Mouse (Mus musculus): Measurements from ENCODE around the gene Bcat2. TPM values are rescaled to one million over a fixed set of nuclear protein-coding genes. Genes with fewer than 3 reads are reported as not detected.

Gene Bcat2
- polyA plus RNA-seq, 1 experiment from 2014 or later, result 102 TPM

DNA sequence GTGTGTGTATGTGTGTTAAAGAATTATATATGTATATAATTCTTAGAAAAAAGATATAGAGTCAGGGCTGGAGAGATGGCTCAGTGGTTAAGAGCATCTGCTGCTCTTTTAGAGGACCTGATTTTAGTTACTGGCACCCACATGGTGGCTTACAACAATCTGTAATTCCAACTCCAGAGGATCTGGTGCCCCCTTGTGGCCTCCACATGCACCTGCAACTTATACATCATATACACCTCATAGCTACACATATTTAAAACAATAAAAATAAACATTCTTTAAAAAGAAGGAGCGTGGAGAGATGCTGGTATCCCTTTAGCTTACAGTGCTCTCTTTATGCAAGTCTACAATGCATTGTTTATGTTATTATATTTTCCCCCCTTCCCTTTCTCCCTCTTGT, 25.4 kb upstream of the Bcat2 start:
- ATAC-seq (replicated peaks; ENCODE audit: extremely low read depth, insufficient read depth, low FRiP score), result no peak
- Histone ChIP-seq H3K27me3 (ENCODE audit: control insufficient read depth, insufficient read depth, low read length) (no peaks in the 10 kb centered on the region), H3K9me3 (replicated peaks; ENCODE audit: control insufficient read depth, low read length) (no peaks in the 10 kb centered on the region), H3K4me2 (ENCODE audit: low read depth, low read length) (no peak overlapping the region), H3K4me1 (ENCODE audit: control insufficient read depth, insufficient read depth, low read length) (no peaks in the 10 kb centered on the region), H3K9ac (ENCODE audit: low read length) (no peak overlapping the region), H3K4me3 (ENCODE audit: low read length) (no peak overlapping the region), H3K36me3 (ENCODE audit: control insufficient read depth, insufficient read depth) (no peaks in the 10 kb centered on the region), H3K27ac (ENCODE audit: low read length) (no peak overlapping the region)
- WGBS, result 74% methylated on average over 1 of the region's 1 CpGs

DNA sequence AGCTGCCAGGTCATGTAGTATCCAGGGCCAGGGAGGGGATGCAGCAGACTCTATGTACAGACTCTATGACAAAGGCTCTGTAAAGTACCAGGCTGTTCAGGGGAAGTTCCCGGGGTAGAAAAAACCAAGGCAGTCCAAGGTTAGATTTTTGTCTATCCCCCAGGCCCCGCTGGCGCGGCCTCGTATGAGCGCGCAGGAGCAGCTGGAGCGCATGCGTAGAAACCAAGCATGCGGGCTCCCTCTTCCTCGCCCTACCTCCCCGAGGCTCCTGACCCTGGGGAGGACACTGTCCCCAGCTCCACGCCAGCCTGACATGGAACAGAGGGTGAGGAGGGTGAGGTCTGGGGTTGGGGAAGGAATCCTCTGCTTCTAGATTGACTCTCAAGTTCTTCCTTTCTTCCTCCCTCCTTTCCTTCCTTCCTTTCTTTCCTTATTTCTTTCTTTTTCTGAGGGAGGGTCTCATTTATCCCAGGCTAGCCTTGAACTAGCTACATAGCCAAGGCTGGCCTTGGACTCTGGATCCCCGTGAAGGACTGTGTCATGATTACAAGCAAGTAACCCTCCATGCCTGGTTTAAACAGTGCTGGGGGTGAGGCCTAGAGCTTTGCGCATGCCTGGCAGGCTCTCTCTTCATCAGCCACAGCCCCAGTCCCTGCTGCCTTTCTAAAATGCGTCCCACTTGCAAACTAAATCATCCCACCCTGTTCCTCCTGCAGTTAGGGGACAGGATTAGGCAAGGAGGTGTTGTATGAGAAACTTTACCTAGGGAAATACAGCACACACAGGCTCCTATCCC, 20.1 kb upstream of the Bcat2 start:
- H3K36me3 ChIP-seq (ENCODE audit: control insufficient read depth, insufficient read depth), result no peaks in the 10 kb centered on the region
- ATAC-seq (replicated peaks; ENCODE audit: extremely low read depth, insufficient read depth, low FRiP score), result no peak
- no peak overlapping the region for H3K4me3 ChIP-seq (ENCODE audit: low read length)
- no peak overlapping the region for H3K27ac ChIP-seq (ENCODE audit: low read length)
- no peaks in the 10 kb centered on the region for H3K27me3 ChIP-seq (ENCODE audit: control insufficient read depth, insufficient read depth, low read length)
- H3K4me2 ChIP-seq (ENCODE audit: low read depth, low read length), result no peak overlapping the region
- no peaks in the 10 kb centered on the region for H3K9me3 ChIP-seq (replicated peaks; ENCODE audit: control insufficient read depth, low read length)
- WGBS, result 90% methylated on average over 16 of the region's 16 CpGs
- no peak overlapping the region for H3K9ac ChIP-seq (ENCODE audit: low read length)
- no peaks in the 10 kb centered on the region for H3K4me1 ChIP-seq (ENCODE audit: control insufficient read depth, insufficient read depth, low read length)

GRCm38 (mm10) chr7:45550821-45551511, 19.0 kb upstream of the Bcat2 start:
- H3K4me3 ChIP-seq (ENCODE audit: low read length), result no peak overlapping the region
- 69% methylated on average over 11 of the region's 11 CpGs for WGBS

GRCm38 (mm10) chr7:45551512-45551883, 18.5 kb upstream of the Bcat2 start:
- ATAC-seq (replicated peaks; ENCODE audit: extremely low read depth, insufficient read depth, low FRiP score), result no peak
- H3K9me3 ChIP-seq (replicated peaks; ENCODE audit: control insufficient read depth, low read length), result no peaks in the 10 kb centered on the region
- H3K27me3 ChIP-seq (ENCODE audit: control insufficient read depth, insufficient read depth, low read length), result no peaks in the 10 kb centered on the region
- H3K36me3 ChIP-seq (ENCODE audit: control insufficient read depth, insufficient read depth), result no peaks in the 10 kb centered on the region
- no peak overlapping the region for H3K27ac ChIP-seq (ENCODE audit: low read length)
- H3K4me3 ChIP-seq (ENCODE audit: low read length), result no peak overlapping the region
- 82% methylated on average over 8 of the region's 8 CpGs for WGBS
- no peaks in the 10 kb centered on the region for H3K4me1 ChIP-seq (ENCODE audit: control insufficient read depth, insufficient read depth, low read length)
- no peak overlapping the region for H3K4me2 ChIP-seq (ENCODE audit: low read depth, low read length)
- H3K9ac ChIP-seq (ENCODE audit: low read length), result no peak overlapping the region

More at GRCm38 (mm10) chr7:45550821-45551511, 19.0 kb upstream of the Bcat2 start:
- H3K27me3 ChIP-seq (ENCODE audit: control insufficient read depth, insufficient read depth, low read length), result no peaks in the 10 kb centered on the region
- H3K4me1 ChIP-seq (ENCODE audit: control insufficient read depth, insufficient read depth, low read length), result no peaks in the 10 kb centered on the region
- H3K9me3 ChIP-seq (replicated peaks; ENCODE audit: control insufficient read depth, low read length), result no peaks in the 10 kb centered on the region
- no peak for ATAC-seq (replicated peaks; ENCODE audit: extremely low read depth, insufficient read depth, low FRiP score)
- H3K36me3 ChIP-seq (ENCODE audit: control insufficient read depth, insufficient read depth), result no peaks in the 10 kb centered on the region
- H3K27ac ChIP-seq (ENCODE audit: low read length), result no peak overlapping the region
- H3K9ac ChIP-seq (ENCODE audit: low read length), result no peak overlapping the region
- H3K4me2 ChIP-seq (ENCODE audit: low read depth, low read length), result no peak overlapping the region

DNA sequence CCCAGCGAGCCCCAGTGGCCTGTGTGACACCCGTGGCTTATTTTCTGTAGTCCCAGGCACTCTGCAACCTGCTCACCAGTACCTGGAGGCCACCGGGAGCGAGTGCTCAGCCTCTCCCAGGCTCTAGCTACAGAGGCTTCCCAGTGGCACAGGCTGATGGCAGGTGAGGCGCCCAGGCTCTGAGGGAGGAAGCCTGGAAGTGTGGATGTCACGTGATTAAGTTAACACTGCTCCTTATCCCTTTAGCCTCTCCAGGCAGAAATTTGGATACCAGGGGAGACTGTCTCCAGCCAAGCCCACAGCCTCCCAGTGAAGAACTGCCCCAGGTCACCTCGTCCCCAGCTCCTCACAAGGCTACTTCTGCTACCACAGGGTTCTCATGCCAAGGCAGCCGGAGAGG, 16.4 kb upstream of the Bcat2 start:
- WGBS, result 57% methylated on average over 8 of the region's 8 CpGs

DNA sequence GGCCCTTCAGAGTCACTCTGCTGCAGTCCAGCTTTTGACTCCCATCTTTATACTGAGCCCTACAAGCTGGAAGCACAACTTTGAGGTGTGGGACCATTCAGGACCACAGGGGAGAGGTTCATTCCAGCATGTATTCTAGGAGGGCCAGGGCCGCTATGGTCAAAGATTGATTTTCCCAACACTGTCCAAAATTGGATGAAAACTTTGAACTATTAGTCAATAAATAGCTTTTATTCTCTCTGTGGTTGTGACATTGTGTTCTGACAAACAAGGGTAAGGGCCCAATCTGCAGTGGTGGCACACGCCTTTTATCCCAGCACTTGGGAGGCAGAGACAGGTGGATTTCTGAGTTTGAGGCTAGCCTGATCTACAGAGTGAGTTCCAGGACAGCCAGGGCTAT, 16.0 kb upstream of the Bcat2 start:
- H3K9ac ChIP-seq (ENCODE audit: low read length), result no peak overlapping the region
- H3K4me1 ChIP-seq (ENCODE audit: control insufficient read depth, insufficient read depth, low read length), result no peaks in the 10 kb centered on the region
- H3K36me3 ChIP-seq (ENCODE audit: control insufficient read depth, insufficient read depth), result no peaks in the 10 kb centered on the region
- ATAC-seq (replicated peaks; ENCODE audit: extremely low read depth, insufficient read depth, low FRiP score), result no peak
- H3K27ac ChIP-seq (ENCODE audit: low read length), result no peak overlapping the region
- WGBS, result 86% methylated on average over 2 of the region's 2 CpGs
- no peaks in the 10 kb centered on the region for H3K27me3 ChIP-seq (ENCODE audit: control insufficient read depth, insufficient read depth, low read length)
- H3K9me3 ChIP-seq (replicated peaks; ENCODE audit: control insufficient read depth, low read length), result no peaks in the 10 kb centered on the region
- H3K4me3 ChIP-seq (ENCODE audit: low read length), result no peak overlapping the region
- no peak overlapping the region for H3K4me2 ChIP-seq (ENCODE audit: low read depth, low read length)

More for the DNA sequence above, 16.4 kb upstream of the Bcat2 start:
- H3K27me3 ChIP-seq (ENCODE audit: control insufficient read depth, insufficient read depth, low read length), result no peaks in the 10 kb centered on the region
- ATAC-seq (replicated peaks; ENCODE audit: extremely low read depth, insufficient read depth, low FRiP score), result no peak
- H3K4me2 ChIP-seq (ENCODE audit: low read depth, low read length), result no peak overlapping the region
- H3K9ac ChIP-seq (ENCODE audit: low read length), result no peak overlapping the region
- no peak overlapping the region for H3K27ac ChIP-seq (ENCODE audit: low read length)
- no peaks in the 10 kb centered on the region for H3K36me3 ChIP-seq (ENCODE audit: control insufficient read depth, insufficient read depth)
- no peak overlapping the region for H3K4me3 ChIP-seq (ENCODE audit: low read length)
- no peaks in the 10 kb centered on the region for H3K4me1 ChIP-seq (ENCODE audit: control insufficient read depth, insufficient read depth, low read length)
- no peaks in the 10 kb centered on the region for H3K9me3 ChIP-seq (replicated peaks; ENCODE audit: control insufficient read depth, low read length)

DNA sequence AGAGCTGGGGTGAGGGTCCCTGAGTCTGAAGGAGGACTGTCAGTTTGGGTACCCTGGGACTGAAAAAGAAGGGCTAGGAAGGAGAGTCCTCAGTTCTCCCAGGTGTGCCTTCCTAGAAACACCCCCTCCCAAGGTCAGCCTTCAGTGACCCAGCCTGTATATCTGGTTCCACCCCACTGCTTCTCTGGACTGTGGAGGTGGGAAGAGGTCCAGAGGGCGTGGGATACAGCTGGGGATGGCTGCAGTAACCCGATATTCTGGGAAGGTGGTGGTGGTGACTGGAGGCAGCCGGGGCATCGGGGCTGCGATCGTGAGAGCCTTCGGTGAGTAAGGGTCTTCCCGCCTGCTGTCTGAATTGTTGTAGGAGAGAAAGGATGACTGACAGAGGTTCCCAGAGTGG, 15.2 kb upstream of the Bcat2 start, which contains the start of gene Hsd17b14:
Gene Hsd17b14, plus strand, starts transcription at position 150 of the 400 bp plus-strand sequence.
- Histone ChIP-seq H3K9me3 (replicated peaks; ENCODE audit: control insufficient read depth, low read length) (no peaks in the 10 kb centered on the region), H3K27ac (ENCODE audit: low read length) (no peak within 1 kb of the TSS), H3K36me3 (ENCODE audit: control insufficient read depth, insufficient read depth) (no peaks in the 10 kb centered on the region), H3K27me3 (ENCODE audit: control insufficient read depth, insufficient read depth, low read length) (no peaks in the 10 kb centered on the region), H3K4me2 (ENCODE audit: low read depth, low read length) (no peak within 1 kb of the TSS), H3K4me1 (ENCODE audit: control insufficient read depth, insufficient read depth, low read length) (no peaks in the 10 kb centered on the region), H3K9ac (ENCODE audit: low read length) (no peak within 1 kb of the TSS), H3K4me3 (ENCODE audit: low read length) (no peak within 1 kb of the TSS)
- 44% methylated on average over 8 of the region's 8 CpGs for WGBS
- no peak for ATAC-seq (replicated peaks; ENCODE audit: extremely low read depth, insufficient read depth, low FRiP score)

- WGBS, result 20% methylated on average over 8 of the region's 8 CpGs
- no peaks in the 10 kb centered on the region for H3K9me3 ChIP-seq (replicated peaks; ENCODE audit: control insufficient read depth, low read length)
- no peaks in the 10 kb centered on the region for H3K36me3 ChIP-seq (ENCODE audit: control insufficient read depth, insufficient read depth)
- H3K27ac ChIP-seq (ENCODE audit: low read length), result no peak overlapping the region
- no peaks in the 10 kb centered on the region for H3K4me1 ChIP-seq (ENCODE audit: control insufficient read depth, insufficient read depth, low read length)
- no peak for ATAC-seq (replicated peaks; ENCODE audit: extremely low read depth, insufficient read depth, low FRiP score)
- no peaks in the 10 kb centered on the region for H3K27me3 ChIP-seq (ENCODE audit: control insufficient read depth, insufficient read depth, low read length)
- no peak overlapping the region for H3K9ac ChIP-seq (ENCODE audit: low read length)
- H3K4me3 ChIP-seq (ENCODE audit: low read length), result no peak overlapping the region
- no peak overlapping the region for H3K4me2 ChIP-seq (ENCODE audit: low read depth, low read length)
Observed at GRCm38 (mm10) chr7:45555787-45556186, 14.2 kb upstream of the Bcat2 start.

GRCm38 (mm10) chr7:45558907-45559306, 11.0 kb upstream of the Bcat2 start:
- Histone ChIP-seq H3K27ac (ENCODE audit: low read length) (no peak overlapping the region), H3K4me1 (ENCODE audit: control insufficient read depth, insufficient read depth, low read length) (peaks cover 9% of the 10 kb centered on the region), H3K9ac (ENCODE audit: low read length) (no peak overlapping the region), H3K27me3 (ENCODE audit: control insufficient read depth, insufficient read depth, low read length) (no peaks in the 10 kb centered on the region), H3K4me2 (ENCODE audit: low read depth, low read length) (no peak overlapping the region), H3K9me3 (replicated peaks; ENCODE audit: control insufficient read depth, low read length) (no peaks in the 10 kb centered on the region), H3K4me3 (ENCODE audit: low read length) (no peak overlapping the region), H3K36me3 (ENCODE audit: control insufficient read depth, insufficient read depth) (no peaks in the 10 kb centered on the region)
- WGBS, result 43% methylated on average over 6 of the region's 6 CpGs
- ATAC-seq (replicated peaks; ENCODE audit: extremely low read depth, insufficient read depth, low FRiP score), result no peak

All from heart, embryonic 16.5 days (tissue).